In genomic region chr16:11980764-11981163, GRCm38 (mm10) we compare ENCODE assay signal across 8 mouse cellular contexts. TPM values are rescaled to one million over a fixed set of nuclear protein-coding genes. Genes with fewer than 3 reads are reported as not detected.
DNase-seq lines count a peak whose midpoint lies in the region; ATAC-seq lines count a peak whose summit lies in the region.

No protein-coding gene starts in this region.

- DNase-seq in heart, adult 18-20 months, result peak; percentile 10 to 57
- no peak for DNase-seq in heart, adult 9 months (ENCODE audit: low spot score in 2 of 2)
- DNase-seq in urinary bladder, postnatal 36 days (ENCODE audit: low spot score in 2 of 2), result peak; percentile 22
- DNase-seq in urinary bladder, adult 2 months (ENCODE audit: low spot score), result no peak
- DNase-seq in gastrocnemius, postnatal 14 days, result peak; percentile 19
- peak; percentile 53 to 59 for DNase-seq in left cerebral cortex, postnatal 36 days (ENCODE audit: low spot score in 2 of 2)

- ATAC-seq in megakaryocyte, adult 5-6 weeks (ENCODE audit: poor library complexity, severe bottlenecking), result no peak
- no peak for ATAC-seq in inflammation-experienced regulatory T-cells, adult 6 months

- intact Hi-C loops in gastrocnemius, postnatal 14 days (cut with DNase I; ENCODE audit: low total_unique reads), result loop anchor here (5.0 kb wide), 1 partner anchor 222 kb away; no protein-coding TSS in a partner anchor
- intact Hi-C loops in left cerebral cortex, postnatal 36 days (cut with DNase I), result loop anchor here (5.0 to 10.0 kb wide), 5 partner anchors 134 to 1124 kb away; partner anchors contain the start of gene Ercc4

RNA-seq across cellular contexts. Expression of gene Shisa9, which starts 3.1 kb away (rescaled TPM):
- total RNA-seq in heart, adult 18-20 months (2021), result under 1 TPM; 0.10 to 0.23 TPM
- 2.7 and 3.9 TPM in 2 replicates for polyA plus RNA-seq in urinary bladder, adult 2 months (2012; rRNA removed)
- not detected for total RNA-seq in gastrocnemius, postnatal 14 days (2021)
- 10 to 100 TPM; 54.0 to 69.8 TPM for total RNA-seq in left cerebral cortex, postnatal 36 days (2021)
- not detected in 2 replicates for total RNA-seq in megakaryocyte, adult 5-6 weeks (2015)
- not detected in 2 replicates for total RNA-seq in megakaryocyte, adult 5-6 weeks (2017)
- polyA plus RNA-seq in inflammation-experienced regulatory T-cells, adult 6 months (2017; shearing (Covaris generic)), result under 1 TPM in 1 of 3 experiments, not detected in 2; 0.19 TPM

Comparison
In these comparisons a context has a peak if more than half of its experiments do, and no peak if none do; other contexts are left out.
1. DNase-seq: peak in heart, adult 18-20 months (2 of 2), urinary bladder, postnatal 36 days (2 of 2), gastrocnemius, postnatal 14 days (single experiment) and left cerebral cortex, postnatal 36 days (2 of 2); none in heart, adult 9 months (0 of 2) and urinary bladder, adult 2 months (single experiment).
2. RNA of gene Shisa9, which starts 3.1 kb away (total RNA-seq): 54.0 to 69.8 TPM in left cerebral cortex, postnatal 36 days; 0.10 to 0.23 TPM in heart, adult 18-20 months, not detected in gastrocnemius, postnatal 14 days and not detected in megakaryocyte, adult 5-6 weeks; every median in the first group is over 10 times any median in the second.